Mouse (Mus musculus) lung, postnatal 0 days (tissue): ENCODE results near the gene Isca1.

ENCODE experiments used
- CTCF ChIP-seq: IDR thresholded peaks from 2 replicates; pipeline ENCODE4 v1.5.1; 2016; ENCODE audit warnings: antibody characterized with exemption, mild to moderate bottlenecking
- EP300 ChIP-seq: IDR thresholded peaks from 2 replicates; pipeline ENCODE4 v1.6.1; 2016; ENCODE audit warnings: antibody characterized with exemption, mild to moderate bottlenecking, control low read depth

- TF ChIP-seq CTCF: no peak
- no peak for TF ChIP-seq EP300
Observed at GRCm38 (mm10) chr13:59739397-59739796, 30.2 kb downstream of the Isca1 start.
